Mouse (Mus musculus) CD4-positive, CD25-positive, alpha-beta regulatory T cell, adult 2 months (primary cell): ENCODE measurements around the gene Hnf4a.
A peak's percentile ranks its signal among the peaks of the same experiment; 100 is the strongest.

Experiments used
- DNase-seq: peaks from one replicate; pipeline ENCODE4 v3.0.0-alpha.2; 2012; ENCODE audit warnings: low read depth, low spot score

Hnf4a gene

DNA sequence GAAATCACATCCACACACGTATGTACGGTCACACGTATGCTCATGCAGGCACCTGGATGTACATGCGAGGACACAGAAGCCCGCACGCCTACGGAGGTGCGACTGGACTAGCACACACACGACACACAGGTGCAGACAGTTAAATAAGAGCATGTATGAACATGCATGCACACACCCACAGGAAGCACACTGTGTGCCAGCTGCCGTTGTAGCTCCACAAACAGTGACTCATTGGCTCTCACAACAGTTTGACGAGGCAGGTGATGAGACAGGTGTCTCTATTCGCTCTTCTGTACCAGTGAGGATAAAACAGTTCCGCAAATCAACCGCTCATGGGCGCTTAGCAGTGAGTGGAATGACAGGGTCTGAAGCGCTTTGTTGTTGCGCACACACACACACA is 16.0 kb upstream of the Hnf4a start:
- DNase-seq = no peak

DNA sequence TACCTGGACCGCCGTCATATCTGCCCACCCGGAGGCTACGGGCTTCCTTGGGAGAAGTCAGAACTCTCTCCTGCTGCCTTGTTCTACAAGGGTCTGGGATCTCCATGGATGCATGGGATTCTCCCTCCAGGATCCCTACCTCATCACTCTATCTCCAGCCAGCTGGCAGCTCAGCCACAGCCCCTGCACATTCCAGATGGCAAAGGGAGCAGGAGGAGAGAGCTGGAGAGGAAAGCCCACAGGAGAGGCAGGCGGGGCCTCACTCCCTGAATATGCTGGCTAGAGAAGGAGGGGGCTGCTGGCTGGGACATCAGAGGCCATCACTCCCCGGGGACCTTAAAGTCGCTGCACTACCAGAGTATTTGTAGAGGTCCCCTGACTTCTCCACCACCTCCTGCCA is 15.3 kb upstream of the Hnf4a start:
- no peak for DNase-seq

DNA sequence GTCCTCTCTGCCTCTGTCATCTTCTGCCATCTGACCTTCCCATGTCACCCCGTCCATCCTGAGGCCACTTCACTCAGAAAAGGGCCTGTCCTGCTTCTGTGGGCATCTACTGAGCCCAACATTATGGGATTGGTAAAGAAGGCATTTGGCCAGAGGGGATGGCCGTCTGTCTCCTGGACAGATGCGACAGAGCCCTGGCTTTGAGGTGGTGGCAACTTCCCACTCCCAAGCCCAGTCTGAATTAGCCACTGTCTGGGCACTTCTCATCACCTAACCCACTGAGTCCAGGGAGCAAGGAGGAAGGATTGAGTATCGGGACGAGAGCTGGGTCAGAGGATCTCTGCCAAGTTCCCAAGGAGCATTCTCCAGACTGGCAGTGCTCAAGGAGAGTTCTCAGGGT is 14.6 kb upstream of the Hnf4a start, which contains the start of gene R3hdml:
R3hdml (plus strand) TSS at position 301 of the 400 bp plus-strand sequence.
- DNase-seq = no peak

DNA sequence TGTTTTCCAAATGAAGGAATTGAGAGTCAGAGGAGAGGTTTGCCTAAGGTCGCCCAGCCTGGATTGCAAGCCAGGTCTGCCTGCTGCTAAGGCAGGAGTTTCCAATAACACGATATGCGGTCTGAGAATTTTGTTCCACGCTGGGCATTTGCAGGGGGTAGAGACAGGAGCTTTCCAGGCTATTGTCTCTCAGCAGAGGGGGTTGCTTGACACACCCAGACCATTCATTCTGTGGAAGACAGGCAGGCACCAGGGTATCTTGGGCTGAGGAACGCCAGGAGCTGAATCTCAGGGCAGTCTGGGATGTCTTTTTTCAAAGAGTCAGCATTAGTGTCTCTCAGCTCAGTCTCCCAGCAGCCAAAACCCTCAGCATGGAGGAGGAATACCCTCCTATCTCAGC is 13.6 kb upstream of the Hnf4a start:
- no peak for DNase-seq

DNA sequence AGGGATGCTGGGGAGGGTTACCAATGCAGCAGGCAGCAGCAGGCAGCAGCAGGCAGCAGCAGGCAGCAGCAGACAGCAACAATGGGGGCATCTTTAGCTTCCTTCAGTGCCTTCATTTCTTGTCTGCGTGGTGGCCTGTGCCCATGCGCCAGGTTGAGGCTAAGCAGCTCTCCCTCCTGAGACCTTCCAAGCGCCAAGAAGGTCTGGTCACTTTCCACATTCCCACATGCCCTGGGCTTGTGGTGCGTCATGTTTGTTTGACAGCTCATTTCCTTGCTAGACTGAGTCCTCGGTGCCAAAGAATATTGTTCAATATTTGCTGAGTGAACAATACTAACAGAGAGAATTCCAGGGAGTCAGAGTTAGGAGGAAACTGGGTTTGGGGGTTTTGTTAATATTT is 12.6 kb upstream of the Hnf4a start:
- DNase-seq = no peak

DNA sequence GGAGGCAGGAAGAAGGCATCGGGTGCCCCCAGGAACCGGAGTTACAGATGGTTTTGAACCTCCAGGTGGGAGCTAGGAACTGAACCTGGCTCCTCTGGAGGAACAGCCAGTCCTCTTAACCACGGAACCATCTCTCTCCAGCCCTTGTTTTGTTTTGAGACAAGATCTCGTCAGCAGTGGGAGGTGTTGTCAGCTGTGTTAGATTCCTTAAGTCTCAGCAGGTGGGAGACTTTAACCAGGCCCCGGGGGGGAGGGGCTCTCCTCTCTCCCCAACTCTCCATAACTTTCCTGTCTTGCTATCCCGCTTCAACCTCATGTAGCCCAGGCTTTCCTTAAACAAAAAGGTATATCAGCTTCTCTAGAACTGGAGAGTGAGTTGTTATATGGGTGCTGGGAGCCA is 12.2 kb upstream of the Hnf4a start:
- no peak for DNase-seq

DNA sequence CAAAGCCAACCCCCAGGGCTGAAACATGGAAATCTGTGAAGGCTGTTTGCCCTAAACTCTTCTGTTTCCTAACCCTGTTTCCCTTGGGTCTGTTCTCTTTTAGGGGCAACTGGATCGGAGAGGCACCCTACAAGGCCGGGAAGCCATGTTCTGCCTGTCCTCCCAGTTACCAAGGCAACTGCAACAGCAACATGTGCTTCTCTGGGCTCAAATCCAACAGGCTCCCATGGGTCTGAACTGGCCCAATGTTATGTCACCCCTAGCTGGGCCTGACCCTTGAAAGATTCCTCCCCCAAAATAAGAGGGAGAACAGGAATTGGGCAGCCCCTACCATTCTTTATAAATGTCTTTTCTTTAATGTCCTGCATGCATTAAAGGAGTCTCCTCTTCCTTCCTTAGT is 4.4 kb upstream of the Hnf4a start:
- DNase-seq = no peak

DNA sequence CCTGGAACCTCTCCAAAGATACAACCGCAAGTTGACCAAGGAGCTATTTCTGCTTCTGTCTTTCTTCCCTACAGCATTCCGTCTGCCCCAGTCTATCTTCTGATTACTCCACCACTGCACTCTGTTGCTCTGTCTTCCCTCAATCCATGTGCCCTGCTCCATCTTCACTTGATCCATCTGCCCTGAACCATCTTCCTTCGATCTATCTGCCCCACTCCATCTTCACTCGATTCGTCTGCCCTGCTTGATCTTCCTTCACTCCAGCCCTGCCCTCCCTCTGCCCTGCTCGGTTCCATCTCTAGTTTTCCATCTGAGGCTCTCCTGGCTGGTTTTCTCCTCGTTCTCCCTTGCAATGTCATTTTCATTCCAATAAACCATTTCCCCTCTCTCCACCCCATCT is 3.4 kb upstream of the Hnf4a start:
- no peak for DNase-seq

DNA sequence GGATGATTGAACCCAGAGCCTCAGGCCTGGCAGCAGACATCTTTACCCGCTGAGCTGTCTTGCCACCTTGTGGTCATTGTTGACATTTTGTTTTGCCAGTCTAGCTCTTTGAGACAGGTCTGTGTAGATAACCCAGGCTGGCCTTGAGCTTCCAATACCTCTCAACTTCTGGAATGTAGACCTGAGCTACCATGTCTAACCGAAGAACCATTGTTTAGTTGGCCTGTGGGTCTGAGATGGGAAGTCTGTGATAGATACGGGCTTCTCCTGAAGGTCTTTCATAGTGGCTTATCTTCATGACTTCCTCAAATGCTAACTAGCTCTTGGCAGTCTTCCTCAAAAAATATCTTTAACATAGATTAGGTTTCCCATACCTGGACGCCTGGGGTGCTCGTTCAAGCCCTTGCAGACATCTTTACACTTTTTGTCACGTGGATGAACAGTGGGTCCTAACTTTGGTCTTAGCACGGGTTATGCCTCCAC is 19.2 kb downstream of the Hnf4a start:
- DNase-seq = no peak

DNA sequence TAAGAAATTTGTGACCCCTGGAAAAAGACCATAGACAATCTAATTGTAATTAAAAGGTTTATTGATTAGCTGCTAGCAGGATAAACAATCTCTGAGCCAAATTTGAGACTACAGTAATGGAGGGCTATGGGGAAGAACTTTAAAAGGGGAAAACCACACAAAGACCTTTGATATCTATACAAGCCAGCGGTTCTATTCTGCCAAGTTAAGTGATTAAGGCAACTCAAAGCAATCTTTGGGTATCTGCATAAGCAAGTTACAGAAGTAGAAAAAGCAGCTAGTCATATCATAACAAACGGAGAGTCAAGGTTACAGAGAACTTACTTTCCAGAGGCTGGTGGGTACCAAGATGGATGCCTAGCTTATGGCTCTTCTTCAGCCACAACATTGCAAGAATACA is 20.9 kb downstream of the Hnf4a start:
- DNase-seq = no peak

DNA sequence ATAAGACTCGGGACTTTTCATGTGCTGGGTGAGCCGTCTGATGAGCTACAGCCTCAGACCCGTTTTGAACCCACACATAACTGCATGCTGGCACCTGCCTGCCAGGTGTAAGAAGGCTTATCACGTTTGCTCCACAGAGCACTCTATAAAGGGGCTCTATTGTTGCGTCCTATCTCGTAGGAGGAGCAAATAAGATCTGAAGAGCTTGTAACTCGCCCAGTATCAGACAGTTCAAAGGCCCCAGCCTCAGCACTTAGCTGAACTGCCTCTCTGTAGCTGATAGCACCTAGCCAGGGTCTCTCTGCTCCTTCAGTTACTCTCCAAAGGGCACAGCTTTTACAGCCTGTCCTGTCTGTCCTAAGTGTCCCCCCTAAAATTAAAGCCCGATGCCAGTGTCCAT is 23.8 kb downstream of the Hnf4a start:
- no peak for DNase-seq

DNA sequence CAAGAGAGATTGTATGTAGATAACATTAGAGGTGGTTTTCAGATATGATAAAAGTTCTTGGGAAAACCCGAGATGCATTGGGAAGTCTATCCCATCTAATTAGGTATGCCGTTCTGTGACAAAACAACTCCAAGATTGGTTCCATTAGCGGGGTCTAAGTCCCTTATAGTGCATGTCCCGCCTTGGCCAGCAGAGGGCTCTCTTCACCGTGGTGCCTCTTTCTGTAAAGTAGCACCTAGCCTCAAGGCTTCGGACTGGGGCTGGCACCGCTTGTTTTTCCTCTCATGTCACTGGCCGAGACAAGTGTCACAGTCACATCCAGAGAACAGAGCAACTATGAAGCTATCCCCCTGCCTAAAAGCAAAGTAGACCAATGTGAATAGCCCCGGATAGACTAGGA is 25.3 kb downstream of the Hnf4a start:
- DNase-seq = peak; percentile 77

DNA sequence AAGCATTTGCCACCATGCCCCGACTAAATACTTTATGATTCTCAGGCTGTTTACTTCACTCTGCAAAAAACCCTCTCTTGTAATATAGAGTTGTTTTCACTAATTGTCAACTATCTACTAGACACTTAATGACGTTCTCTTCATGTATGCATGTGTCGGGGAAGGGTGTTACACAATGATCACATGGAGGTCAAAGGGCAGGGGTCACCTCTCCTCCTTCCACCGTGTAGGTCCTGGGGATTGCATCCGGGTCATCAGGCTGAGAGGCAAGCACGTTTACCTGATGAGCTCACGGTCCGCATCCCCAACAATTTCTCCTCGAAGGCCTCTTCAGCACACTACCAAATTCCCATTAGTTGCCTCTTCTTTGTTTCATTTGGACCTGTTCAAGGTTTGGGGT is 26.6 kb downstream of the Hnf4a start:
- no peak for DNase-seq

DNA sequence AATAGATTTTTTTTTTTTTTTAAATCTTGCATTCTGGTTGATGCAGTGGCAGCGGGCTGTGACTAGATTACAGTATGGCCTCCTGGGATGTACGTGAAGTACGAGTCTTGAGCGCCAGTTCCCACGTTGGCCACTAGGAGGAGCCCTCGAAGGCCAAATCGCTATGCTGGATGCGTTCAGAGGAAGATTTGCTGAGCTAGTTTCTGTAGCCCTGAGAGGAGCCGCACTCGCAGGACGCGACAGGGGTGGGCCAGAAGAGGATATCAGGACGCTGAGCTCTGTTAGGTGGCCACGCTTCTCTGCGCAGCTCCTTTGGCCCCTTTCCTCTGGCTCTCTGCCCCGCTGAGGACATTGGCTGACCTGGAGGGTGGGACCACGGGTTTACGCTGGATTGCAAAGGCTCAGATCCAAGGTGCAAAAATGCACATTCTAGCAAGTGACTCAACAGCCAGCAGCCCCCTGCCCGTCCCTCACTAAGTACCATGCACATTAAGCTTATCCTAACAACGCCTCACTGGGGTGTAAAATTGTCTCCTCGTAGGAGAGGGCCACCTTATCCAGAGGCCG is 28.4 kb downstream of the Hnf4a start:
- peak; percentile 86 for DNase-seq

DNA sequence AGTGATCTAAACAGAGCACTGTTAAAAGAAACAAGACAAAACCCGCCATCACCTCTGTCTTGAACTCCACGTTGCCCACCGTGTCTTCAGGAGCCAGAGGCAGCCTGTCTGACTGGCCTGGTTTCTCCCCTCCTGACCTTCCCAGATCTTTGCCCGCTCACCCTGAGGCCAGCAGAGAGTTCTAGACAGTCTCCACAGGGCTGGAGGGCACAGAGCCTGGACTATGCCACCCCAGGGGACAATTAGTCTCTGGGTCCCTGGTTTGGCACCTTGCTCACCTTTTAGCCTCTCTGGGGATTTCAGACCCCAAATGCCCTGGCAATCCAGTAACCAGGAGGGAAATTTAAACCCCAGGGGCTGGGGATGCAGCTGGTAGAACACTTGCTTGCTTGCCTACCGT is 30.8 kb downstream of the Hnf4a start:
- DNase-seq = no peak

DNA sequence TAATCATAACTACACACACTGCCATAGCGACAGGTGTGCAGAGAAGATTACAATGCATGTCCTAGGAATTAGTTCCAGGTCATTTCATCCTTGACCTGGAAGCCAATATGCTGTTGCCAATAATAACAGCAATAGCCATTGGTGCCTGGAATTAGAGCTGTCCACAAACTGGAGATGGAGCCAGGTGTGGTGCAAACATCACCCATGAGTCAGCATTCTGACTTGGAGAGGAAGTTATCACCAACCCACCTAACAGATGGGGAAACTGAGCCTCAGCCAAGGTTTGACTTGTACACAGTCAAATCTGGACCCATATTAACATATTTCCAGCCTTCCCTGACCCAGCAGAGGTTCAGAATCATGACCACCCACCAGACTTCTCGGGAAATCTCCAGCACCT is 31.8 kb downstream of the Hnf4a start:
- no peak for DNase-seq

DNA sequence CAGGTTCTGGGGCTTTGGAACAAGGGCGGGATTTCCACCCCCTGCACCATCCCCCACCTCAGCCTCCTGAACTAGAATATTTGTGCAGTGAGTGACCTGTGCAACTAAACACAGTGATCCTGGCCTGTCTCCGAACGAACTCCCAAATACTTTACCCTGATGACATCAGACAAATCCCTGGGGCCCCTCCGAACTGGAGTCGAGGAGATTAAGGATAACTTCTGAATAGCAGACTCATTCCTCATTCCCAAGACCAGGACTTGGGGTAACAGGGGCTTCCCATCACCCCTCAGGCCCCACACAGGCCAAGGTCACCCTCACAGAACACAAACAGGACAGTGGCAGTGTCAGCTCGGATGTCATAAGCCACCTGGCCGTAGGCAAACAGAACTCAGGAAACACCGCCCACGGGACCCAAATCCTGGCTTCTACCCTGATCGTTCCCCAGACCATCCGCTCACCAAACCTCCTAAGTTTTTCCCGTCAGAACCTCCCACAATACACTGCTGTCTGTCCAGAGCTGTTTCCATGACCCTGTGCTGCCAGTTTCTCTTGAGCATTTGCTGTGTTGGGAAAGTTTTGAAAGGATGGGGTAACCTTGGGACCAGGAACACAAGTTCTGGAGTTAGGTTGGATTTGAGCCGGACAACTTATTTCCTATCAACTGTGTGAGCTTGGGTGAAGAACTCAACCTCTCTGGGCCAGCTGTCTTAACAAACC is 32.9 kb downstream of the Hnf4a start:
- no peak for DNase-seq

DNA sequence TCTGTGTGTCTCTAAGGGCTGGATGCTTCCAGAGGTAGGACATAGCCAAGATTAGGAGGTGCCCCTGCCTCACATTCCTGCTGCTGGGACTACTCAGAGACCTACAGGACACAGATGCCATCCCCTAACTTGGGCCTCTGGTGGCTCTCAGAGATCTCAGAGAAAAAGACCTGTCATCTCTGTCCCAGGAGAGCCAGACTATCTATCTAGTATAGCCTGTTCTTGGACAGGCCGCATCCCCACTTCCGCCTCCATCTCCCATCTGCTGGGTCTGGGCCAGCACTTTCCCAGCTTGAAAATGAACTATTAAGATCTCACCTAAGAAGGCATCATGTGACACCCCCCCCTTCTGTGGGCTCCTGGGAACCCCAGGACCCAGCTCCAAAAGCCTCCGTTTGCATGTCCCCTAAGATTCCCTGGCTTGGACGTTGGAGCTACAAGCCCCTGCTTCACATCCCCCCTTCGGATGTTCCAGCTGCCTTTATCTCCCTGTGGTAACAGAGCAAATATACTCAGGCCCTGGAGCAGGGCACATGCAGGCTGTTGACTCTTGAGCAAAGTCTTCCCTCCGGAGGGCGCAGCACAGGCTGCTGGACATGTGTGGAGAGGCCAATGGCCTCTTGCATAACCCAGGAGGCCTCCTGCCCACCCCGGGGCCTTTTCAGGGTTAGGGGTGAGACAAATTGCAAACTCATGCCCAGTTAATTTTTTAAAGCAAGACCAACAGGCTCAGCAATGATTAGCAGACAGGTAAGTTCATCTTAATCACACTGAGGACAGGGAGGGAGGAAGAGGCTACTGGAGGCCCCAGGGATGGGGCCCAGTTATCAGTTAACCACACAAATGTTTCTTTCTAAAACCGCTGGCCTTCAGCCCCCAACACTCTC is 33.9 kb downstream of the Hnf4a start:
- no peak for DNase-seq

DNA sequence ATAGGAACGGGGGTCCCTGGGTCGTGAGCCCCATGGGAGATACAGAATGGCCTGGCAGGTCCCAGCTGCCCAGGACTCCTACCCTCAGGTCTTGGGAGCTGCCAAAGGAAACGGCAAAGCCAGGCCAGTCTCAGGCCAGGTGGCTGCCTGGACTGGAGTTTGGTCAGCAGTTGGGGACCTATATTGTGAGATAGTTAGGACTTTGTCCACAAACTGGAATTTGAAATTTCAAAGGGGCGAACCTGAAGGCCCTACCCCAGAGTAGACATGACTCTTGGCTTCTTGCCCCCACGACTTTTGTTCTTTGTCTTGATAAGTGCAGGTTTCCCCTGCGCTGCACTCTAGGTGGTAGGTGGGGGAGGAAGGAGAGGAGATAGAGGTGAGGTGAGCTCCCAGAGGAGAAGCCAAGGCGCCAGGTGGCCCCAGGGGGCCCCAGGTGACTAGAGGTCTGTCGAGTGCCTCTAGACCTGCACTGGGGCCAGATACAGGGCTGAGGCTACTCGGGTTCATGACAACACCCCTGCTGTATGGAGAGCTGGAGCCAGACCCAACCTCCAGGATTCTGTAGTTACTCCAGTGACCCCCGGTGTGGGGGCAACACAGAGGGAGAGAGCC is 35.1 kb downstream of the Hnf4a start:
- DNase-seq = no peak

DNA sequence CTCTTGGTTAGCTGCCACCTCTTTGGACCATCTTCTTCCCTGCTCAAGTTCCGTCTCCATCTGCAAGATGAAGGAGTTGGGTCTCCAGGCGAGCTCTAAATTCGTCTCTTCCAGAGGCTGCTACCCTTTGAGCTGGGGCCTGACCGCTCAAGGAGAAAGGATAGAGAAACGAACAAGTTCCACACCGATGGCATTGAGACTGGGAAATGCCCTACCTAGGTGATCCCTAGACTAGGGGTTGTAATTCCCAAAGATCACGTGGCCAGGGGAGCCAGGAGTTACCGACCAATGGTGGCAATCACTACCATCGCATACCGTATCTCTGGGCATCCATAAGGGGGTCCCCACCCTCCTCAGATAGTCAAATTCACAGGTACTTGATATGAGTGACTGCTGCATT is 36.1 kb downstream of the Hnf4a start:
- no peak for DNase-seq

DNA sequence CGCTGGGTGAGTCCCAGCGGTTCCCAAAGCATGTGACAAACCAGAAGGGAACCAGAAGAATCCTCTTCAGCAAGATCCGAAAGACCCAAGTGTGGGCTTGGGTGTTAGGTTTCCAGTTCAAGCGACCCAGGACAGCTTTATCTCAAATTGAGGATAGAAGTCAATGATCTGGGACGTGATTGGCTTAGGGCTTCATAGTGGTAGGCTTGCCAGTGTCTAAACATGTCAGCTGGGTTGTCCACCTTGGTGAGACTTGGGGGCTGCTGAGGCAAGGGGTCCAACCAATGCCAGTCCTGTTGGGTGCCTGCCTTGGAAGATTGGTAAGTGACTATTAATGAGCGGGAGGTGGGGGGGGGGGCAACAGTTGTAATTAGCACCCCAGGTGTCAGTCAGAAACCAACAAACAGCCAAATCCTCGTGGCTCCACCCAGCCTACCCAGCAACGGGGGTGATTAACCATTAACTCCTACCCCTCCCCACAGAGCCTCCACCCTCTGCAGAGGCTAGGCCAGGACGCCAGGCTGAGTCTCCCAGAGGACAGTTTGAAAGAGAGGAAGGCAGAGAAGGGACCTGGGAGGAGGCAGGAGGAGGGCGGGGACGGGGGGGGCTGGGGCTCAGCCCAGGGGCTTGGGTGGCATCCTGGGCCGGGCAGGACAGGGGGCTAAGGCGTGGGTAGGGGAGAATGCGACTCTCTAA is 40.2 kb downstream of the Hnf4a start:
- DNase-seq = no peak

DNA sequence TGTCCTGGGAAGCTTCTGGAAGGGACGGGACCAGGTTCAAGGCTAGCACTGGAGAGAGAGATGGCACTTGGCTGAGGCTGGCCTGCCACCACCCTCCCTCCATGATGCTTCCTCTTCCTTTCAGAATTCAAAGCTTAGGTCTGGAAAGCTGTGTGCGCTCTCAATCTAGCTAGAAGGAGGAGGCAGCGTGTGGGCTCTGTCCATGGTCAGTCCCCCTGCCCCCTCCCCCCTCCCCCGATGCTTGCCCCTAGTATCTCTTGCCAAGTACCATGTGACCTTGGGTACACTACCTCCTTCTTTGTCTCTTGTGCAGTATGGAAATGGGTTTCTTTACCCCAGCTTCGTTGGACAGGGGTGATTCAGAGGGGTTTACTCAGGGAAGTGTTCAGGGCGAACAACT is 42.2 kb downstream of the Hnf4a start:
- no peak for DNase-seq
